Mouse (Mus musculus) heart, embryonic 11.5 days (tissue): ENCODE measurements at regions not wholly inside any gene's neighbourhood (a gene's known extent, or its start where the extent isn't known, plus 50 kb on each side); places are given as distances from the start of the nearest gene placed in this dataset.

Source experiments
- ATAC-seq: fragments of 200-750 bp; cut with Nextera tagmentation; replicated peaks from 2 replicates; pipeline ENCODE4 v1.8.0; 2017; ENCODE audit warnings: moderate library complexity; ENCODE audit not compliant: insufficient number of reproducible peaks, low FRiP score, low TSS enrichment
- H3K27ac ChIP-seq: fragments of 300-500 bp; sonication (generic); 2 replicates; pipeline ENCODE4 v1.5.1; 2014; ENCODE audit warnings: mild to moderate bottlenecking, low read depth, low read length
- H3K27me3 ChIP-seq: fragments of 300-500 bp; sonication (generic); 2 replicates; pipeline ENCODE4 v1.6.1; 2014; ENCODE audit warnings: mild to moderate bottlenecking, low read length, mixed read lengths; ENCODE audit not compliant: control insufficient read depth, insufficient read depth
- H3K36me3 ChIP-seq: fragments of 300-500 bp; sonication (generic); 2 replicates; pipeline ENCODE4 v1.6.1; 2014; ENCODE audit warnings: mild to moderate bottlenecking, low read length, moderate library complexity, mixed read lengths; ENCODE audit not compliant: control insufficient read depth, insufficient read depth
- H3K4me1 ChIP-seq: fragments of 300-500 bp; sonication (generic); 2 replicates; pipeline ENCODE4 v1.6.1; 2014; ENCODE audit warnings: low read length; ENCODE audit not compliant: control insufficient read depth, insufficient read depth
- H3K4me2 ChIP-seq: fragments of 300-500 bp; sonication (generic); 2 replicates; pipeline ENCODE4 v1.6.1; 2014; ENCODE audit warnings: mild to moderate bottlenecking, moderate library complexity
- H3K4me3 ChIP-seq: fragments of 300-500 bp; sonication (generic); 2 replicates; pipeline ENCODE4 v1.5.1; 2014; ENCODE audit warnings: low read depth, low read length
- H3K9ac ChIP-seq: fragments of 300-500 bp; sonication (generic); 2 replicates; pipeline ENCODE4 v1.6.1; 2014; ENCODE audit warnings: mild to moderate bottlenecking, low read depth, low read length, moderate library complexity
- H3K9me3 ChIP-seq: fragments of 300-500 bp; sonication (generic); replicated peaks from 2 replicates; pipeline ENCODE4 v1.6.1; 2016; ENCODE audit warnings: low read length; ENCODE audit not compliant: control insufficient read depth
- WGBS: fragments of 180-500 bp; shearing (Covaris S2); extraction: QIAGEN DNeasy Blood & Tissue Kit; methylation state at CpG from one replicate; pipeline ENCODE4 v1.1.7; 2014; ENCODE audit not compliant: insufficient replicate concordance; 5-methylcytosine and 5-hydroxymethylcytosine counted together

DNA sequence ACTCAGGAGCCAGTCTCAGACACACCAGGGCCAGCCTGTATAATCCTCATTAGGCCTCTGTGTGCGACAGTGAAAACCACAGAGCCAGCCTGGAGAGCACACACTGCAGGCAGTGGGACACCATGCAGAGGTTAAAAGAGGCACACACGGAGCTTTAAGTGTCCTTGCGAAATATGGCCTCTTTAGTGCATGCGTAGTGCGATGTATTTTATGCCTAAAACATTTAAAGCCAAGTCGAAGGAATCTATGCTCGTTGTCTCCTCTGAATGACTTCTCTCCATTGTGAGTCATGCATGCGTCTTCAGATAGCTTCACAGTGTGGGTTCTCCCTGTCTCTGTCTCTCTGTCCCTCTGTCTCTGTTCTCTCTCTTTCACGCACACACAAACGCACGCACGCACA is 274.0 kb upstream of the Sulf2 start:
- no peak for ATAC-seq
- 72% methylated on average over 12 of the region's 12 CpGs for WGBS
- H3K36me3 ChIP-seq, result no peaks in the 10 kb centered on the region
- H3K9ac ChIP-seq, result no peak overlapping the region
- H3K9me3 ChIP-seq, result no peaks in the 10 kb centered on the region
- H3K27me3 ChIP-seq, result no peaks in the 10 kb centered on the region
- peak overlapping the region; percentile 35; the same call in 1 of the 2 replicates for H3K27ac ChIP-seq
- H3K4me1 ChIP-seq, result peaks cover 47% of the 10 kb centered on the region
- H3K4me3 ChIP-seq, result no peak overlapping the region
- H3K4me2 ChIP-seq, result no peak overlapping the region

GRCm38 (mm10) chr2:166427390-166427789 is 271.9 kb upstream of the Sulf2 start:
- ATAC-seq, result no peak
- WGBS, result 55% methylated on average over 6 of the region's 6 CpGs
- Histone ChIP-seq H3K4me1 (peaks cover 32% of the 10 kb centered on the region), H3K4me2 (peak overlapping the region; percentile 32), H3K27me3 (no peaks in the 10 kb centered on the region), H3K36me3 (no peaks in the 10 kb centered on the region), H3K9ac (no peak overlapping the region), H3K4me3 (no peak overlapping the region), H3K27ac (peak overlapping the region; percentile 81), H3K9me3 (no peaks in the 10 kb centered on the region)

- H3K4me3 ChIP-seq, result no peak overlapping the region
- H3K9ac ChIP-seq, result no peak overlapping the region
- peak overlapping the region; percentile 32 for H3K4me2 ChIP-seq
- WGBS, result 7% methylated on average over 10 of the region's 10 CpGs
- peaks cover 32% of the 10 kb centered on the region for H3K4me1 ChIP-seq
- H3K27ac ChIP-seq, result peak overlapping the region; percentile 81
- peak; percentile 68; the same call in 1 of the 2 replicates for ATAC-seq
- no peaks in the 10 kb centered on the region for H3K27me3 ChIP-seq
- H3K36me3 ChIP-seq, result no peaks in the 10 kb centered on the region
- H3K9me3 ChIP-seq, result no peaks in the 10 kb centered on the region
Observed at GRCm38 (mm10) chr2:166426960-166427359, 271.5 kb upstream of the Sulf2 start.

- Histone ChIP-seq H3K4me2 (no peak overlapping the region; the same call in 1 of the 2 replicates), H3K27me3 (no peaks in the 10 kb centered on the region), H3K4me3 (no peak overlapping the region), H3K9me3 (no peaks in the 10 kb centered on the region), H3K9ac (no peak overlapping the region), H3K36me3 (no peaks in the 10 kb centered on the region), H3K27ac (peak overlapping the region; percentile 81), H3K4me1 (peaks cover 32% of the 10 kb centered on the region)
- 41% methylated on average over 6 of the region's 6 CpGs for WGBS
- no peak for ATAC-seq
Observed at GRCm38 (mm10) chr2:166426457-166426856, 271.0 kb upstream of the Sulf2 start.

DNA sequence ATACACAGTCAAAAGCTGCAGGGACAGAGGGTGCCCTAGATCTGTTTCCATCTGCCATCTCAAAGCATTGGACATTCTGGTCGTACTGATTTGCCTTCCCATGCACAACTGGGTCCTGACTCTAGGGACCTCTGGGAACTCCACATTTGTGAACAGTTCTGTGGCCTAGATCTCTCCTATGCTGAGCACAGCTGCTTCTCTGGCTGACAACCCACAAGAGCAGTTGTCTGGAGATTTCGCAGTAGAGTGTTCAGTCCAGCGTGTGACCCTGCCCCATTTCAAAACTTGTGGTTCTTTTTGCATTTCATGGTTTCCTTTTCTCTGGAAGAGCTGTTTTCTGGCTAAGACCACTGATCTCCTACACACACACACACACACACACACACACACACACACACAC is 269.7 kb upstream of the Sulf2 start:
- Histone ChIP-seq H3K36me3 (no peaks in the 10 kb centered on the region), H3K4me2 (no peak overlapping the region), H3K9ac (no peak overlapping the region), H3K4me1 (peaks cover 30% of the 10 kb centered on the region), H3K27me3 (no peaks in the 10 kb centered on the region), H3K4me3 (no peak overlapping the region), H3K27ac (no peak overlapping the region), H3K9me3 (no peaks in the 10 kb centered on the region)
- no peak for ATAC-seq
- WGBS, result 76% methylated on average over 3 of the region's 3 CpGs

DNA sequence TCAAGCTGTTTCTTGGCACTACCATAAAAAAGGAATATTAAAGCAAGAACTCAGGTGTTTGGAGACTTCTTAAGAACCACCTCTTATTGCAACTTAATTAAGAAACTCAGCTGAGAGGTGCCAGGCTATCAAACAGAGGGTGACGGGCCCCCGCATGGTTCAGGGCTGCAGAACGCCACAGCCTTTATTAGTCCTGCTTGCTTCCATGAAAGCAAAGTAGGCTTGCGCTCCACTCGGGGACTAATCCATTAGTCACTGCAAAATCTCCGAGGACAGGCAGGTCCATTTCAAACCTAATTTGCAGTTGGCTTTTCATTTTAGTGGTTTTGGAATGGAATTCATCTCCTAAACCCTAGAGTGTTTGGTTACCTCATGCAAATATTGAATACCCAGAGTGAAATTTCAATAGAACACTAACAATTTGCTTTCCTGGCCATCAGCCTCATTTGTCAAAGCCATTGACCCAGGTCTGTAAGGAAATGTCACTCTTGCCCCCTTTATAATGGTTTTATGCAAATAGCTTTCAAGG is 267.7 kb upstream of the Sulf2 start:
- H3K27ac ChIP-seq, result no peak overlapping the region
- no peak overlapping the region for H3K9ac ChIP-seq
- no peaks in the 10 kb centered on the region for H3K36me3 ChIP-seq
- H3K4me1 ChIP-seq, result peaks cover 21% of the 10 kb centered on the region
- 77% methylated on average over 6 of the region's 6 CpGs for WGBS
- ATAC-seq, result no peak
- H3K9me3 ChIP-seq, result no peaks in the 10 kb centered on the region
- no peak overlapping the region for H3K4me2 ChIP-seq
- no peaks in the 10 kb centered on the region for H3K27me3 ChIP-seq
- H3K4me3 ChIP-seq, result no peak overlapping the region

DNA sequence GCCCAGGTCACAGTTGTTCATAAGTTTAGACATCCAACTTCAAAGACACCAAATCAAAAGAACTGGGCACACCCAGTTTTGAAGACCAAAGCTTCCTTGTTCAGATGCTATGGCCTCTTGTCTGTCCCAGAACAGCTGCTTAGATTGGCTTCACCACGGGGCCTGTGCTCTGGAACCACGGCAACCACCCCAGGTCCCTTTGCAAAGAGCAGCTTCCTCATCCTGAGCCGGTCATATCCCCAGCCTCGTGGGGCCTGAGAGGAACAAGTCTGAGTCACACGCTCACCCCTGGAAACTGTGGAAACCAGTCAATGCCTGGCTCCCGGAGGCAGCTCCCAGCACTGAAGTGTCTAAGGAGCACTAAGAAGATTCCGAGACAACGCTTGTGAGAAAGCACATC is 264.8 kb upstream of the Sulf2 start:
- 78% methylated on average over 8 of the region's 8 CpGs for WGBS
- Histone ChIP-seq H3K4me2 (no peak overlapping the region), H3K9me3 (no peaks in the 10 kb centered on the region), H3K4me1 (no peaks in the 10 kb centered on the region), H3K27ac (no peak overlapping the region), H3K9ac (no peak overlapping the region), H3K36me3 (no peaks in the 10 kb centered on the region), H3K27me3 (no peaks in the 10 kb centered on the region), H3K4me3 (no peak overlapping the region)
- no peak for ATAC-seq

GRCm38 (mm10) chr2:166419271-166419670 is 263.8 kb upstream of the Sulf2 start:
- H3K27ac ChIP-seq, result no peak overlapping the region
- no peaks in the 10 kb centered on the region for H3K27me3 ChIP-seq
- H3K9me3 ChIP-seq, result no peaks in the 10 kb centered on the region
- 72% methylated on average over 9 of the region's 9 CpGs for WGBS
- H3K9ac ChIP-seq, result no peak overlapping the region
- H3K4me3 ChIP-seq, result no peak overlapping the region
- no peak for ATAC-seq
- no peaks in the 10 kb centered on the region for H3K4me1 ChIP-seq
- no peaks in the 10 kb centered on the region for H3K36me3 ChIP-seq
- H3K4me2 ChIP-seq, result no peak overlapping the region

GRCm38 (mm10) chr2:166418279-166418678 is 262.8 kb upstream of the Sulf2 start:
- Histone ChIP-seq H3K36me3 (no peaks in the 10 kb centered on the region), H3K27me3 (no peaks in the 10 kb centered on the region), H3K4me3 (no peak overlapping the region), H3K9ac (no peak overlapping the region), H3K4me1 (peaks cover under 1% of the 10 kb centered on the region; the same call in 1 of the 2 replicates), H3K27ac (no peak overlapping the region), H3K9me3 (no peaks in the 10 kb centered on the region), H3K4me2 (no peak overlapping the region)
- 76% methylated on average over 8 of the region's 8 CpGs for WGBS
- no peak for ATAC-seq
